Comparison of ENCODE assay signal across 27 mouse cellular contexts in genomic region chr11:96986463-96986862, GRCm38 (mm10). TPM values are rescaled to one million over a fixed set of nuclear protein-coding genes. Genes with fewer than 3 reads are reported as not detected.
DNase-seq lines count a peak whose midpoint lies in the region; ATAC-seq and TF ChIP-seq lines count a peak whose summit lies in the region.
"Had no signal": no experiment of that assay in that cellular context is flagged by ENCODE, and none has a peak within 500 bp of the region (broad histone marks: within the 10 kb centered on the region; RNA-seq: fewer than 3 reads in every experiment).

No protein-coding gene starts in this region.

- no peak for ATAC-seq in CD4-positive, CD25-positive, alpha-beta regulatory T cell, adult 4 months
- ATAC-seq: forebrain, embryonic 15.5 days; hindbrain, embryonic 16.5 days; intestine, postnatal 0 days; midbrain, embryonic 13.5 days had no signal

- H3K36me3 ChIP-seq in thymus, adult 2 months (ENCODE audit: control insufficient read depth, insufficient read depth, low read length) = no peaks in the 10 kb centered on the region
- no peaks in the 10 kb centered on the region for H3K36me3 ChIP-seq in limb, embryonic 10.5 days
- H3K36me3 ChIP-seq: forebrain, embryonic 15.5 days; heart, embryonic 12.5 days; hindbrain, embryonic 10.5 days; lung, embryonic 15.5 days; midbrain, embryonic 13.5 days had no signal

- no peak for TF ChIP-seq POLR2A in thymus, adult 2 months (IDR thresholded peaks at IDR 0.05; ENCODE audit: control insufficient read depth, extremely low read depth, insufficient read depth, low read length, poor library complexity)

- no peak for TF ChIP-seq CTCF in thymus, adult 2 months (IDR thresholded peaks at IDR 0.05; ENCODE audit: borderline replicate concordance, control insufficient read depth, extremely low read depth, insufficient read depth, low read length, poor library complexity)

- no peaks in the 10 kb centered on the region for H3K27me3 ChIP-seq in thymus, adult 2 months (ENCODE audit: control insufficient read depth, insufficient read depth, low read length)
- peaks cover 37% of the 10 kb centered on the region; the same call in 1 of the 2 replicates for H3K27me3 ChIP-seq in limb, embryonic 10.5 days (ENCODE audit: low read depth, poor library complexity, severe bottlenecking)

- 38% methylated on average over 3 of the region's 3 CpGs for WGBS in thymus, adult 2 months
- WGBS in limb, embryonic 10.5 days = 0% methylated on average over 3 of the region's 3 CpGs

- no peak overlapping the region for H3K4me3 ChIP-seq in thymus, adult 2 months (ENCODE audit: control insufficient read depth, insufficient read depth, low read length)
- peak overlapping the region; percentile 8; the same call in 1 of the 2 replicates for H3K4me3 ChIP-seq in limb, embryonic 10.5 days
- H3K4me3 ChIP-seq: forebrain, embryonic 15.5 days; heart, embryonic 12.5 days; hindbrain, embryonic 10.5 days; left cerebral cortex, adult 2 months; lung, embryonic 15.5 days; megakaryocyte, embryonic 14.5 days; midbrain, embryonic 13.5 days had no signal

- peak; percentile 52 for DNase-seq in CD4-positive, CD25-positive, alpha-beta regulatory T cell, adult 2 months (ENCODE audit: low read depth, low spot score)
- DNase-seq in thymus, adult 2 months = no peak
- DNase-seq in thymus, adult 18-20 months = no peak
- peak; percentile 52 for DNase-seq in limb, embryonic 10.5 days (ENCODE audit: low spot score)
- peak; percentile 37 for DNase-seq in thymus, postnatal 4 days
- DNase-seq in cerebellum, adult 9-10 months = no peak
- no peak for DNase-seq in retina, postnatal 1 day
- DNase-seq: adrenal gland, postnatal 25 days; cerebellum, adult 8-10 months; gastrocnemius, postnatal 25 days; heart, adult 18-20 months; heart, postnatal 10 days; lung, postnatal 36 days; right cerebral cortex, adult 18-20 months had no signal

- peak overlapping the region; percentile 71 for H3K27ac ChIP-seq in thymus, adult 2 months (ENCODE audit: control insufficient read depth, insufficient read depth, low read length)
- H3K27ac ChIP-seq in limb, embryonic 10.5 days = peak overlapping the region; percentile 69
- H3K27ac ChIP-seq: forebrain, embryonic 15.5 days; hindbrain, embryonic 10.5 days; kidney, postnatal 0 days; left cerebral cortex, adult 2 months; liver, embryonic 14.5 days; lung, embryonic 15.5 days; midbrain, embryonic 13.5 days; stomach, postnatal 0 days had no signal

- no peaks in the 10 kb centered on the region for H3K9me3 ChIP-seq in limb, embryonic 10.5 days (replicated peaks)
- H3K9me3 ChIP-seq: forebrain, embryonic 15.5 days; heart, embryonic 12.5 days; hindbrain, embryonic 10.5 days; lung, embryonic 15.5 days; midbrain, embryonic 13.5 days had no signal

- H3K4me1 ChIP-seq in thymus, adult 2 months (replicated peaks; ENCODE audit: control insufficient read depth, insufficient read depth, low read length) = peaks cover 46% of the 10 kb centered on the region
- peaks cover 56% of the 10 kb centered on the region for H3K4me1 ChIP-seq in limb, embryonic 10.5 days

RNA-seq across cellular contexts. Expression of gene Sp2, which starts 3.7 kb away (rescaled TPM):
- 10 to 100 TPM; 19.5 to 22.9 TPM for polyA plus RNA-seq in CD4-positive, CD25-positive, alpha-beta regulatory T cell, adult 4 months (2017; shearing (Covaris generic))
- 46.6 and 63.0 TPM in 2 replicates for polyA plus RNA-seq in thymus, adult 2 months (2012; rRNA removed)
- polyA plus RNA-seq in limb, embryonic 10.5 days (2016; fragmentation: Nextera tagmentation; extraction: Ambion mirVana) = 26.1 and 28.1 TPM in 2 replicates

RNA-seq across cellular contexts. Expression of gene Sp6, which starts 26.7 kb away (rescaled TPM):
- 1 to 10 TPM; 1.7 to 3.0 TPM for polyA plus RNA-seq in CD4-positive, CD25-positive, alpha-beta regulatory T cell, adult 4 months (2017; shearing (Covaris generic))
- polyA plus RNA-seq in thymus, adult 2 months (2012; rRNA removed) = 5.6 TPM in 2 replicates
- polyA plus RNA-seq in limb, embryonic 10.5 days (2016; fragmentation: Nextera tagmentation; extraction: Ambion mirVana) = 9.2 and 11.8 TPM in 2 replicates

RNA-seq across cellular contexts. Expression of gene Pnpo, which starts 42.7 kb away (rescaled TPM):
- 10 to 100 TPM; 28.5 to 48.5 TPM for polyA plus RNA-seq in CD4-positive, CD25-positive, alpha-beta regulatory T cell, adult 4 months (2017; shearing (Covaris generic))
- polyA plus RNA-seq in thymus, adult 2 months (2012; rRNA removed) = 22.5 and 25.7 TPM in 2 replicates
- polyA plus RNA-seq in limb, embryonic 10.5 days (2016; fragmentation: Nextera tagmentation; extraction: Ambion mirVana) = 31.3 and 33.0 TPM in 2 replicates

RNA-seq across cellular contexts. Expression of gene Scrn2, which starts 43.3 kb away (rescaled TPM):
- 10 to 100 TPM in 1 of 2 experiments, 1 to 10 TPM in 1; 7.3 to 14.8 TPM for polyA plus RNA-seq in CD4-positive, CD25-positive, alpha-beta regulatory T cell, adult 4 months (2017; shearing (Covaris generic))
- 18.6 and 20.5 TPM in 2 replicates for polyA plus RNA-seq in thymus, adult 2 months (2012; rRNA removed)
- polyA plus RNA-seq in limb, embryonic 10.5 days (2016; fragmentation: Nextera tagmentation; extraction: Ambion mirVana) = 47.5 and 50.4 TPM in 2 replicates

RNA-seq across cellular contexts. Expression of gene Lrrc46, which starts 54.7 kb away (rescaled TPM):
- not detected for polyA plus RNA-seq in CD4-positive, CD25-positive, alpha-beta regulatory T cell, adult 4 months (2017; shearing (Covaris generic))
- polyA plus RNA-seq in thymus, adult 2 months (2012; rRNA removed) = 0.46 and 0.58 TPM in 2 replicates
- 0.90 and 1.0 TPM in 2 replicates for polyA plus RNA-seq in limb, embryonic 10.5 days (2016; fragmentation: Nextera tagmentation; extraction: Ambion mirVana)

Comparison
In these comparisons a context has a peak if more than half of its experiments do, and no peak if none do; other contexts are left out.
1. DNase-seq: peak in CD4-positive, CD25-positive, alpha-beta regulatory T cell, adult 2 months (single experiment), limb, embryonic 10.5 days (single experiment) and thymus, postnatal 4 days (single experiment); none in thymus, adult 2 months (single experiment), thymus, adult 18-20 months (0 of 2), cerebellum, adult 9-10 months (single experiment) and retina, postnatal 1 day (single experiment).